Mouse (Mus musculus) CH12.LX (cell line): ENCODE measurements around the gene Hoxb8. TPM values are rescaled to one million over a fixed set of nuclear protein-coding genes. Genes with fewer than 3 reads are reported as not detected.

Experiments used
- DNase-seq: peaks from one replicate; pipeline ENCODE4 v3.0.0-alpha.2; 2013; ENCODE audit errors: extremely low read depth
- H3K27ac ChIP-seq: 2 replicates; pipeline ENCODE4 v1.5.1; 2012; ENCODE audit warnings: low read depth, mild to moderate bottlenecking, control low read depth, moderate library complexity; ENCODE audit not compliant: insufficient read depth
- H3K27me3 ChIP-seq: replicated peaks from 2 replicates; pipeline ENCODE3; 2012; ENCODE audit warnings: inconsistent platforms
- H3K36me3 ChIP-seq, 2 experiments: replicated peaks in 1 of 2; 2 replicates each; pipeline versions ENCODE3 to v1.6.1; 2012; ENCODE audit warnings: inconsistent platforms in 1 of 2, low read length in 1 of 2, mild to moderate bottlenecking in 1 of 2, mixed read lengths in 1 of 2, moderate library complexity in 1 of 2; ENCODE audit not compliant: control insufficient read depth in 1 of 2, insufficient read depth in 1 of 2
- H3K4me1 ChIP-seq, 2 experiments: 2 replicates each; pipeline ENCODE4 v1.6.1; 2012; ENCODE audit warnings: inconsistent platforms in 1 of 2, moderate library complexity in 1 of 2; ENCODE audit not compliant: insufficient read depth in 2 of 2, control insufficient read depth in 1 of 2
- H3K4me2 ChIP-seq: 2 replicates; pipeline ENCODE4 v1.6.1; 2012; ENCODE audit warnings: low read depth, mild to moderate bottlenecking, control low read depth; ENCODE audit not compliant: poor library complexity, insufficient read depth, severe bottlenecking
- H3K4me3 ChIP-seq, 3 experiments: fragments of 150-350 bp in 1 of 3; sonication (generic) in 1 of 3; replicated peaks in 1 of 3; 2 replicates each; pipeline versions ENCODE3 to v1.5.1; 2011 to 2012; ENCODE audit warnings: low read depth in 2 of 3, low read length in 2 of 3, mild to moderate bottlenecking in 2 of 3, moderate library complexity in 2 of 3, control low read depth in 1 of 3, improper control_type of control experiment in 1 of 3, inconsistent platforms in 1 of 3, mixed read lengths in 1 of 3; ENCODE audit not compliant: poor library complexity in 1 of 3
- H3K79me2 ChIP-seq: replicated peaks from 2 replicates; pipeline ENCODE4 v1.6.1; 2012; ENCODE audit warnings: mild to moderate bottlenecking, moderate library complexity; ENCODE audit not compliant: control insufficient read depth, poor library complexity, insufficient read depth, severe bottlenecking; ENCODE audit errors: extremely low read depth
- H3K9ac ChIP-seq: 2 replicates; pipeline ENCODE4 v1.6.1; 2012; ENCODE audit warnings: low read depth, mild to moderate bottlenecking, control low read depth, moderate library complexity; ENCODE audit not compliant: insufficient read depth
- H3K9me3 ChIP-seq: replicated peaks from 2 replicates; pipeline ENCODE3; 2012; ENCODE audit warnings: low read length, inconsistent platforms, mixed read lengths
- BHLHE40 ChIP-seq: IDR thresholded peaks from 2 replicates; pipeline ENCODE4 v1.6.1; 2011; ENCODE audit warnings: mild to moderate bottlenecking, low read depth, low read length, improper control_type of control experiment
- CHD1 ChIP-seq: IDR thresholded peaks from 2 replicates; pipeline ENCODE4 v1.6.1; 2012; ENCODE audit warnings: low read depth, low read length, improper control_type of control experiment, inconsistent platforms
- CTCF ChIP-seq, 2 experiments: IDR thresholded peaks in 1 of 2; conservative IDR thresholded peaks in 1 of 2; 2 replicates each; pipeline ENCODE4 v1.5.1; 2011 to 2012; ENCODE audit warnings: low read depth in 2 of 2, low read length in 2 of 2, improper control_type of control experiment in 1 of 2, inconsistent platforms in 1 of 2, mild to moderate bottlenecking in 1 of 2, moderate library complexity in 1 of 2
- E2F4 ChIP-seq: IDR thresholded peaks from 2 replicates; pipeline ENCODE4 v1.6.1; 2011; ENCODE audit warnings: low read depth, low read length, improper control_type of control experiment; ENCODE audit not compliant: insufficient replicate concordance
- EP300 ChIP-seq: IDR thresholded peaks from 2 replicates; pipeline ENCODE4 v1.6.1; 2011; ENCODE audit warnings: low read length, improper control_type of control experiment
- ETS1 ChIP-seq: conservative IDR thresholded peaks from 2 replicates; pipeline ENCODE4 v1.6.1; 2012; ENCODE audit warnings: low read depth, mild to moderate bottlenecking, inconsistent platforms, low read length, improper control_type of control experiment, moderate library complexity
- GABPA ChIP-seq: IDR thresholded peaks from 2 replicates; pipeline ENCODE4 v1.6.1; 2012; ENCODE audit warnings: low read depth, low read length, improper control_type of control experiment, inconsistent platforms; ENCODE audit not compliant: insufficient replicate concordance
- HCFC1 ChIP-seq: IDR thresholded peaks from 2 replicates; pipeline ENCODE4 v1.6.1; 2012; ENCODE audit warnings: low read depth, mild to moderate bottlenecking, inconsistent platforms, low read length, improper control_type of control experiment
- IRF4 ChIP-seq: IDR thresholded peaks from 2 replicates; pipeline ENCODE4 v1.6.1; 2014; ENCODE audit warnings: low read depth, mild to moderate bottlenecking, inconsistent platforms, low read length, improper control_type of control experiment
- JUND ChIP-seq: conservative IDR thresholded peaks from 2 replicates; pipeline ENCODE4 v1.6.1; 2011; ENCODE audit warnings: low read depth, low read length, improper control_type of control experiment
- KAT2A ChIP-seq: IDR thresholded peaks from 2 replicates; pipeline ENCODE4 v1.6.1; 2012; ENCODE audit warnings: low read length, improper control_type of control experiment, inconsistent platforms; ENCODE audit not compliant: insufficient replicate concordance
- MAFK ChIP-seq: IDR thresholded peaks from 2 replicates; pipeline ENCODE4 v1.6.1; 2011; ENCODE audit warnings: low read length, improper control_type of control experiment; ENCODE audit not compliant: insufficient replicate concordance
- MAX ChIP-seq: IDR thresholded peaks from 2 replicates; pipeline ENCODE4 v1.6.1; 2011; ENCODE audit warnings: low read length, improper control_type of control experiment
- MAZ ChIP-seq: IDR thresholded peaks from 2 replicates; pipeline ENCODE4 v1.6.1; 2012; ENCODE audit warnings: low read depth, mild to moderate bottlenecking, inconsistent platforms, low read length, improper control_type of control experiment, moderate library complexity
- MEF2A ChIP-seq: IDR thresholded peaks from 2 replicates; pipeline ENCODE4 v1.6.1; 2014; ENCODE audit warnings: low read depth, mild to moderate bottlenecking, inconsistent platforms, low read length, improper control_type of control experiment, borderline replicate concordance
- MXI1 ChIP-seq: IDR thresholded peaks from 2 replicates; pipeline ENCODE4 v1.6.1; 2011; ENCODE audit warnings: mild to moderate bottlenecking, low read depth, low read length, improper control_type of control experiment
- MYC ChIP-seq: IDR thresholded peaks from 2 replicates; pipeline ENCODE4 v1.6.1; 2011; ENCODE audit warnings: low read depth, mild to moderate bottlenecking, improper control_type of control experiment, low read length
- NRF1 ChIP-seq: IDR thresholded peaks from 2 replicates; pipeline ENCODE4 v1.6.1; 2014; ENCODE audit warnings: low read depth, mild to moderate bottlenecking, inconsistent platforms, low read length, improper control_type of control experiment, moderate library complexity
- PAX5 ChIP-seq: IDR thresholded peaks from 2 replicates; pipeline ENCODE4 v1.6.1; 2012; ENCODE audit warnings: low read length, inconsistent platforms, mixed read lengths
- POLR2A ChIP-seq: IDR thresholded peaks from 2 replicates; pipeline ENCODE4 v1.6.1; 2011; ENCODE audit warnings: low read depth, mild to moderate bottlenecking, improper control_type of control experiment, low read length
- POLR2AphosphoS2 ChIP-seq: IDR thresholded peaks from 2 replicates; pipeline ENCODE4 v1.6.1; 2011; ENCODE audit warnings: low read depth, low read length, improper control_type of control experiment
- RAD21 ChIP-seq: IDR thresholded peaks from 2 replicates; pipeline ENCODE4 v1.6.1; 2011; ENCODE audit warnings: low read depth, mild to moderate bottlenecking, low read length, improper control_type of control experiment, moderate library complexity
- RCOR1 ChIP-seq: conservative IDR thresholded peaks from 2 replicates; pipeline ENCODE4 v1.6.1; 2012; ENCODE audit warnings: low read depth, mild to moderate bottlenecking, inconsistent platforms, low read length, improper control_type of control experiment
- SIN3A ChIP-seq: IDR thresholded peaks from 2 replicates; pipeline ENCODE4 v1.6.1; 2012; ENCODE audit warnings: low read length, improper control_type of control experiment, inconsistent platforms
- TBP ChIP-seq: conservative IDR thresholded peaks from 2 replicates; pipeline ENCODE4 v1.6.1; 2011; ENCODE audit warnings: low read depth, low read length, improper control_type of control experiment
- TCF12 ChIP-seq: IDR thresholded peaks from 2 replicates; pipeline ENCODE4 v1.6.1; 2014; ENCODE audit warnings: low read depth, mild to moderate bottlenecking, inconsistent platforms, low read length, improper control_type of control experiment
- USF1 ChIP-seq: IDR thresholded peaks from 2 replicates; pipeline ENCODE4 v1.6.1; 2014; ENCODE audit warnings: low read depth, mild to moderate bottlenecking, inconsistent platforms, low read length, improper control_type of control experiment
- USF2 ChIP-seq: conservative IDR thresholded peaks from 2 replicates; pipeline ENCODE4 v1.6.1; 2011; ENCODE audit warnings: low read depth, low read length, improper control_type of control experiment
- ZC3H11A ChIP-seq: IDR thresholded peaks from 2 replicates; pipeline ENCODE4 v1.6.1; 2012; ENCODE audit warnings: low read depth, mild to moderate bottlenecking, inconsistent platforms, low read length, improper control_type of control experiment
- ZKSCAN1 ChIP-seq: IDR thresholded peaks from 2 replicates; pipeline ENCODE4 v1.6.1; 2012; ENCODE audit warnings: low read depth, inconsistent platforms, low read length, improper control_type of control experiment, borderline replicate concordance
- ZMIZ1 ChIP-seq: IDR thresholded peaks from 2 replicates; pipeline ENCODE4 v1.6.1; 2012; ENCODE audit warnings: low read depth, mild to moderate bottlenecking, inconsistent platforms, low read length, improper control_type of control experiment
- ZNF384 ChIP-seq: IDR thresholded peaks from 2 replicates; pipeline ENCODE4 v1.6.1; 2012; ENCODE audit warnings: low read depth, low read length, improper control_type of control experiment, inconsistent platforms
- dilution Hi-C: fragments of 300-500 bp; cut with MboI; formaldehyde crosslinking; loops from 2 replicates; pipeline ENCODE4 v1.14.3; 2020; ENCODE audit warnings: low sequenced_read_pairs; ENCODE audit not compliant: extremely low pct_unique_long_range_greater_than_20kb, extremely low pct_ligation_motif_present
- in situ Hi-C: fragments of 300-500 bp; cut with MboI; formaldehyde crosslinking; loops from 3 replicates; pipeline ENCODE4 v1.14.3; 2019; ENCODE audit warnings: low sequenced_read_pairs, low pct_ligation_motif_present, low pct_unique_long_range_greater_than_20kb, mixed read lengths
- polyA plus RNA-seq: library from polyadenylated mRNA; unstranded; fragments of >175 nt; gene quantifications from 2 replicates; pipeline ENCODE4 v1.2.1, GENCODE M21; 2012; ENCODE audit warnings: low read depth; ENCODE audit not compliant: insufficient read length
- total RNA-seq, 2 experiments: library from RNA; depleted of rRNA; stranded (reverse); fragments of 300-350 nt in 1 of 2; fragments of >200 nt in 1 of 2; gene quantifications; 2 replicates each; pipeline ENCODE4 v1.2.3; 2012 to 2014

Gene Hoxb8
- total and polyA plus RNA-seq, 3 experiments: not detected

- no peak for TF ChIP-seq POLR2AphosphoS2
- no peak for TF ChIP-seq HCFC1
- TF ChIP-seq USF1: no peak
- no peak for TF ChIP-seq ZMIZ1
- TF ChIP-seq CTCF (conservative IDR thresholded peaks at IDR 0.05 in 1 of 2, IDR thresholded peaks at IDR 0.05 in 1 of 2; ENCODE audit: low read depth in 2 of 2, low read length in 2 of 2): no peak
- peak; percentile 44; the same call in 1 of the 2 replicates for TF ChIP-seq EP300
- TF ChIP-seq USF2: no peak
- TF ChIP-seq MXI1: no peak
- TF ChIP-seq ZNF384: peak; percentile 93
- TF ChIP-seq NRF1: no peak
- TF ChIP-seq RCOR1: no peak
- no peak for TF ChIP-seq MAFK
- TF ChIP-seq SIN3A: 0 out of 2 replicates have a peak, but pooled peaks have one; percentile 47
- no peak for TF ChIP-seq MYC
- no peak for TF ChIP-seq TBP
- no peak for TF ChIP-seq ZC3H11A
- TF ChIP-seq E2F4: no peak
- no peak for TF ChIP-seq POLR2A
- TF ChIP-seq BHLHE40: no peak
- TF ChIP-seq CHD1: no peak
- TF ChIP-seq ZKSCAN1: no peak
- no peak for TF ChIP-seq PAX5
- TF ChIP-seq GABPA: no peak
- TF ChIP-seq TCF12: no peak
- TF ChIP-seq ETS1: no peak
- TF ChIP-seq IRF4: 0 out of 2 replicates have a peak, but pooled peaks have one; percentile 6
- no peak for TF ChIP-seq MEF2A
- TF ChIP-seq KAT2A: no peak
- TF ChIP-seq RAD21: no peak
- TF ChIP-seq JUND: no peak; the same call in 1 of the 2 replicates
- TF ChIP-seq MAZ: no peak; the same call in 1 of the 2 replicates
- no peak for TF ChIP-seq MAX
- Histone ChIP-seq H3K79me2 (no peaks in the 10 kb centered on the region), H3K9me3 (peaks cover 2% of the 10 kb centered on the region), H3K4me3 (no peak overlapping the region), H3K4me2 (peak overlapping the region; percentile 21; the same call in 1 of the 2 replicates), H3K9ac (no peak overlapping the region), H3K4me1 (peaks cover 3 to 8% of the 10 kb centered on the region in 2 experiments; a peak in 3 of 4 replicates), H3K27ac (no peak overlapping the region), H3K36me3 (no peaks in the 10 kb centered on the region), H3K27me3 (peaks cover 93% of the 10 kb centered on the region)
- DNase-seq: no peak
- dilution Hi-C loops: no loop called here
- in situ Hi-C loops: no loop called here
Observed at GRCm38 (mm10) chr11:96280399-96281378, 1.0 kb upstream of the Hoxb8 start.
